Mouse (Mus musculus) neural tube, embryonic 12.5 days (tissue): ENCODE data around the gene Gpr37l1. TPM values are rescaled to one million over a fixed set of nuclear protein-coding genes. Genes with fewer than 3 reads are reported as not detected.
A peak's percentile ranks its signal among the peaks of the same experiment; 100 is the strongest.

Source experiments
- ATAC-seq: fragments of 200-750 bp; cut with Nextera tagmentation; 2 replicates; pipeline ENCODE4 v1.8.0; 2017; ENCODE audit warnings: low read depth, mild to moderate bottlenecking, moderate TSS enrichment, moderate library complexity; ENCODE audit not compliant: low FRiP score
- H3K27ac ChIP-seq: fragments of 300-500 bp; sonication (generic); 2 replicates; pipeline ENCODE4 v1.5.1; 2016
- H3K27me3 ChIP-seq: fragments of 300-500 bp; sonication (generic); replicated peaks from 2 replicates; pipeline ENCODE4 v1.6.1; 2016; ENCODE audit warnings: mild to moderate bottlenecking
- H3K36me3 ChIP-seq: fragments of 300-500 bp; sonication (generic); 2 replicates; pipeline ENCODE4 v1.6.1; 2016; ENCODE audit warnings: mild to moderate bottlenecking
- H3K4me1 ChIP-seq: fragments of 300-500 bp; sonication (generic); 2 replicates; pipeline ENCODE4 v1.6.1; 2016
- H3K4me2 ChIP-seq: fragments of 300-500 bp; sonication (generic); replicated peaks from 2 replicates; pipeline ENCODE4 v1.6.1; 2016; ENCODE audit warnings: mild to moderate bottlenecking
- H3K4me3 ChIP-seq: fragments of 300-500 bp; sonication (generic); 2 replicates; pipeline ENCODE4 v1.5.1; 2016
- H3K9ac ChIP-seq: fragments of 300-500 bp; sonication (generic); 2 replicates; pipeline ENCODE4 v1.6.1; 2016; ENCODE audit warnings: mild to moderate bottlenecking
- H3K9me3 ChIP-seq: fragments of 300-500 bp; sonication (generic); 2 replicates; pipeline ENCODE4 v1.6.1; 2016; ENCODE audit warnings: mild to moderate bottlenecking
- WGBS: fragments of 180-500 bp; shearing (Covaris S2); methylation state at CpG from one replicate; pipeline ENCODE4 v1.1.7; 2016; 5-methylcytosine and 5-hydroxymethylcytosine counted together
- polyA plus RNA-seq: library from polyadenylated mRNA; unstranded; fragments of >200 nt; fragmentation: Nextera tagmentation; extraction: Ambion mirVana; gene quantifications from 2 replicates; pipeline ENCODE4 v1.2.1, GENCODE M21; 2016

The Gpr37l1 gene
- polyA plus RNA-seq, 1 experiment from 2014 or later = 0.16 TPM

GRCm38 (mm10) chr1:135177724-135178123 is 10.2 kb upstream of the Gpr37l1 start:
- no peak overlapping the region for H3K4me2 ChIP-seq
- H3K36me3 ChIP-seq = no peaks in the 10 kb centered on the region
- no peak overlapping the region for H3K4me3 ChIP-seq
- no peak overlapping the region for H3K27ac ChIP-seq
- H3K27me3 ChIP-seq = no peaks in the 10 kb centered on the region
- no peaks in the 10 kb centered on the region for H3K9me3 ChIP-seq
- WGBS = 94% methylated on average over 3 of the region's 3 CpGs
- H3K4me1 ChIP-seq = no peaks in the 10 kb centered on the region
- ATAC-seq = no peak
- no peak overlapping the region for H3K9ac ChIP-seq

- H3K4me2 ChIP-seq = no peak overlapping the region
- 82% methylated on average over 3 of the region's 3 CpGs for WGBS
- H3K4me1 ChIP-seq = no peaks in the 10 kb centered on the region
- no peaks in the 10 kb centered on the region for H3K36me3 ChIP-seq
- no peak overlapping the region for H3K9ac ChIP-seq
- H3K27ac ChIP-seq = no peak overlapping the region
- no peak overlapping the region for H3K4me3 ChIP-seq
- no peaks in the 10 kb centered on the region for H3K27me3 ChIP-seq
- ATAC-seq = no peak
- no peaks in the 10 kb centered on the region for H3K9me3 ChIP-seq
Observed at GRCm38 (mm10) chr1:135175176-135175575, 7.7 kb upstream of the Gpr37l1 start.

GRCm38 (mm10) chr1:135173311-135173710 is 5.8 kb upstream of the Gpr37l1 start:
- 96% methylated on average over 6 of the region's 6 CpGs for WGBS
- H3K4me3 ChIP-seq = no peak overlapping the region

DNA sequence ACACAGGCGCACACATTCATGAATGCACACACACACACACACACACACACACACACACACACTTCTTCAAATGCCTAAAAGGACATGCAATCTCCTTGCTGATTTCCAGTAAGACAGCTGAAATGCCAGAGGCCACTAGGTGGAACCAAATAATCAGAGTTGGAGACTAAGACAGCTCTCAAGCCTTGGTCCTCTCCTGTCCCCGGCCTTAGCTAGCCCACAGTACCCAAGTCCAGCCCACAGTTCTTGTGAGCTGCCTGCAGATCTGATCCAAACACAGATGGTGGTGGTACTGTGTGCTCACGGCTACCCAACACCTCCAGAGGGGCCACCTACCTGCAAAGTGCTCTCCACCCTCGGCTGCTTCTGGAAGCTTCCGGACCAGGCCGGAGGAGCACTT is 4.5 kb upstream of the Gpr37l1 start:
- H3K9me3 ChIP-seq = no peaks in the 10 kb centered on the region
- H3K27me3 ChIP-seq = no peaks in the 10 kb centered on the region
- H3K4me2 ChIP-seq = no peak overlapping the region
- H3K36me3 ChIP-seq = no peaks in the 10 kb centered on the region
- whole genome bisulfite sequencing = 56% methylated on average over 6 of the region's 6 CpGs
- H3K4me3 ChIP-seq = no peak overlapping the region
- no peaks in the 10 kb centered on the region for H3K4me1 ChIP-seq
- no peak overlapping the region for H3K27ac ChIP-seq
- peak; percentile 41; the same call in 1 of the 2 replicates for ATAC-seq
- H3K9ac ChIP-seq = no peak overlapping the region

More at GRCm38 (mm10) chr1:135173311-135173710, 5.8 kb upstream of the Gpr37l1 start:
- ATAC-seq = no peak
- no peaks in the 10 kb centered on the region for H3K9me3 ChIP-seq
- H3K9ac ChIP-seq = no peak overlapping the region
- no peaks in the 10 kb centered on the region for H3K27me3 ChIP-seq
- no peaks in the 10 kb centered on the region for H3K4me1 ChIP-seq
- no peak overlapping the region for H3K27ac ChIP-seq
- H3K4me2 ChIP-seq = no peak overlapping the region
- no peaks in the 10 kb centered on the region for H3K36me3 ChIP-seq

DNA sequence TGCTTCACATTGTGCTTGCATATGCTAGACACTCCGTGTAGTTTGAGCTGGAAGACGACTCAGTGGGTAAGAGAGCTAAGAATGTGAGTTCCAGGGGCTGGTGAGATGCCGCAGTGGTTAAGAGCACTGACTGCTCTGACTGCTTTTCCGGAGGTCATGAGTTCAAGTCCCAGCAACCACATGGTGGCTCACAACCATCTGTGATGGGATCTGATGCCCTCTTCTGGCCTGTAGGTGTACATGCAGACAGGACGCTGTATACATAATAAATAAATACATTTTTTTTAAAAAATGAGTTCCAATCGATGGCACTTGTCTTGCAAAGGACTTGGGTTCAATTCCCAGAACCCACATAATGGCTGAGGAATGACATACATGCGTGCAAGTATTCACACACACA is 3.7 kb upstream of the Gpr37l1 start:
- no peaks in the 10 kb centered on the region for H3K9me3 ChIP-seq
- H3K27me3 ChIP-seq = no peaks in the 10 kb centered on the region
- H3K27ac ChIP-seq = no peak overlapping the region
- no peaks in the 10 kb centered on the region for H3K36me3 ChIP-seq
- H3K4me2 ChIP-seq = no peak overlapping the region
- H3K4me3 ChIP-seq = no peak overlapping the region
- no peak overlapping the region for H3K9ac ChIP-seq
- no peaks in the 10 kb centered on the region for H3K4me1 ChIP-seq
- WGBS = 87% methylated on average over 7 of the region's 7 CpGs
- no peak for ATAC-seq

DNA sequence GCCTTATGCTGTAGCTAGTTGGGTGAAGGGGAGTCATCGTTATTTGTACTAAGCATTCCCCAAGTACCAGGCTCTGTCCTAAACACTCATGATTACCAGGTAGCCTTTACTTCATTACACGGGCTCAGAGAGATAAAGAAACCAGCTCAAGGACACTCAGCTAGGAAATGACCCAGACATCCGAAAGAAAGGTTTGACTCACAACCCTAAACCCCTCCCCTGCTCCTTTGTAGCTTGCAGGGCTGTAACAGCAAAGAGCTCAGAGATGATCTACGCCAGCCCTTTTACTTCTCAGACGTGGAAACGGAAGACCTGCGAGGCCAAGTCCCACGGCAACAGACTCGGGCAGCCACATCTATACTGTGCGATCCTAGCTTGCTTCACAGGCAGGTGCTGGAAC is 2.8 kb upstream of the Gpr37l1 start:
- no peak for ATAC-seq
- H3K27me3 ChIP-seq = no peaks in the 10 kb centered on the region
- no peaks in the 10 kb centered on the region for H3K36me3 ChIP-seq
- no peak overlapping the region for H3K4me2 ChIP-seq
- WGBS = 73% methylated on average over 10 of the region's 10 CpGs
- no peak overlapping the region for H3K27ac ChIP-seq
- H3K9ac ChIP-seq = no peak overlapping the region
- H3K4me1 ChIP-seq = no peaks in the 10 kb centered on the region
- no peaks in the 10 kb centered on the region for H3K9me3 ChIP-seq
- H3K4me3 ChIP-seq = no peak overlapping the region

- H3K4me3 ChIP-seq = no peak overlapping the region
- no peak for ATAC-seq
- H3K36me3 ChIP-seq = no peaks in the 10 kb centered on the region
- no peak overlapping the region for H3K27ac ChIP-seq
- no peak overlapping the region for H3K4me2 ChIP-seq
- H3K27me3 ChIP-seq = no peaks in the 10 kb centered on the region
- H3K9ac ChIP-seq = no peak overlapping the region
- H3K4me1 ChIP-seq = no peaks in the 10 kb centered on the region
- no peaks in the 10 kb centered on the region for H3K9me3 ChIP-seq
- WGBS = 74% methylated on average over 12 of the region's 12 CpGs
Observed at GRCm38 (mm10) chr1:135169556-135170224, 2.2 kb upstream of the Gpr37l1 start.

DNA sequence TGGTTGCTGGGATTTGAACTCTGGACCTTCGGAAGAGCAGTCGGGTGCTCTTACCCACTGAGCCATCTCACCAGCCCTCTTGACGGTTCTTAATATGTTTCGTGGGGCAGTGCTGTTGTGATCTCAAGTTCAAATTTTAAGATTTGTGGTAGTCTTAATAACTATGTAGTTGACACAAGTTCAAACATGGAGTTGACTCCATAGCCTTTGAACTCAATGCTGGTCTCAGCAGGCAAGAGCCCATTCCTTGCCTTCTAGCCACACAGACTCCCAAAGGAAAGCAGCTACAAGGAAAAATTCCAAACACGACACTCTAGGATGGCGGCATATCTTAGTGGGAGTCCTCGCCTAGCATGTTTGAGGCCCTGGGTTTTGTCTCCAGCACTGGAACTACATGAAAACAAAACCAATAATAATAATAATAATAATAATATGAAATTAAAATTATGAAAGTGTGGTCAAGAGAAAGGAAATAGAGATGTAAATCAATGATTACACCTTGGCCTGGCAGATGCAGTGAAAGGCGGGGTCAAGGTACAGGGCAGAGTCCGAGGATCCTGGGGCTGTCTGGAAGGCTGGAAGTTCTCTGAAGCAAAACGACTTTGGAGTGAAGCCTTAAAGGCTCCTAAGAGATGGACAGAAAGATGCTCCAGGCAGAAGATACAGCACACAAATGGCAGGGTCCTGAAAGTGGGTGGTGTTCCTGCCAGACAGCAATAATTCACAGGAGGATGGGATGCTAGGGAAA is 1.1 kb upstream of the Gpr37l1 start:
- ATAC-seq = no peak
- no peaks in the 10 kb centered on the region for H3K9me3 ChIP-seq
- H3K9ac ChIP-seq = no peak overlapping the region
- no peaks in the 10 kb centered on the region for H3K4me1 ChIP-seq
- no peaks in the 10 kb centered on the region for H3K27me3 ChIP-seq
- 88% methylated on average over 10 of the region's 10 CpGs for WGBS
- no peaks in the 10 kb centered on the region for H3K36me3 ChIP-seq
- no peak overlapping the region for H3K27ac ChIP-seq
- no peak overlapping the region for H3K4me2 ChIP-seq
- no peak overlapping the region for H3K4me3 ChIP-seq

- Histone ChIP-seq H3K9me3 (no peaks in the 10 kb centered on the region), H3K36me3 (no peaks in the 10 kb centered on the region), H3K9ac (no peak overlapping the region), H3K4me2 (no peak overlapping the region), H3K27me3 (no peaks in the 10 kb centered on the region), H3K4me1 (peaks cover 10% of the 10 kb centered on the region; the same call in 1 of the 2 replicates), H3K27ac (no peak overlapping the region), H3K4me3 (no peak overlapping the region)
- WGBS = 62% methylated on average over 6 of the region's 6 CpGs
- ATAC-seq = no peak
Observed at GRCm38 (mm10) chr1:135162720-135163119, 4.8 kb downstream of the Gpr37l1 start.

GRCm38 (mm10) chr1:135160411-135161050 is 7.0 kb downstream of the Gpr37l1 start:
- Histone ChIP-seq H3K9ac (no peak overlapping the region), H3K27ac (no peak overlapping the region), H3K9me3 (no peaks in the 10 kb centered on the region), H3K4me3 (no peak overlapping the region), H3K4me2 (no peak overlapping the region), H3K36me3 (peaks cover 17% of the 10 kb centered on the region), H3K4me1 (peaks cover 10% of the 10 kb centered on the region; the same call in 1 of the 2 replicates), H3K27me3 (no peaks in the 10 kb centered on the region)
- 85% methylated on average over 13 of the region's 13 CpGs for WGBS
- no peak for ATAC-seq

DNA sequence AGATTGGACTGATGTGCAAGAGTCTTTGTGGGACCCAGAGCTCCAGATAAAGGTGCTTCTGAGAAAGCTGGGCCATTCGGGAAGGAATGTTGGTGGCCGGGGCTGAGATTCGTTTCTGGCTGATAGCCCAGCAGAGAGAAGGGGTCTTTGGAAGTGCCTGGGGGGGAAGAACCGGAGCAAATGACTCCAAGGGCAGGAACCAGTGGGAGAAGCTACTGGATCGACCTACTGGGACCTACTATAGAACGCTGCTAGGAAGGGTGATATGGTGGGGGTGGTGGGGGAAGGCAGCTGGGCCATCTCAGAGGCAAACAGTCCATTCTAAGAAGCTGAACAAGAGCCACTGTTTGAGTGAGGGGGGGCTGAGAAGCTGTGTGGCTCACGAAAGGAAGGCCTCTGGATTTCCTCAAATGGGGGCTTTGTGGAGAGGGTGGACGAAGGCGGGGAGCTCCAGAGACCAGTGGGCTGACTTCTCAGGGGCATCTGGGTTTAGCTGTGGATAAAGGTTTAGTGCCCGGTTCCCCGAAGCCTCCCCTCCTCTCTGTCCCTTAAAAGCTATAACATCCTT is 7.8 kb downstream of the Gpr37l1 start:
- ATAC-seq = no peak; the same call in 1 of the 2 replicates
- no peak overlapping the region for H3K9ac ChIP-seq
- H3K9me3 ChIP-seq = no peaks in the 10 kb centered on the region
- H3K27me3 ChIP-seq = no peaks in the 10 kb centered on the region
- peaks cover 18% of the 10 kb centered on the region for H3K4me1 ChIP-seq
- H3K4me2 ChIP-seq = 0 out of 2 replicates have a peak overlapping the region, but pooled peaks have one; percentile 5
- 75% methylated on average over 11 of the region's 11 CpGs for WGBS
- peaks cover 26% of the 10 kb centered on the region for H3K36me3 ChIP-seq
- no peak overlapping the region for H3K27ac ChIP-seq
- H3K4me3 ChIP-seq = no peak overlapping the region

GRCm38 (mm10) chr1:135159074-135159473 is 8.4 kb downstream of the Gpr37l1 start:
- ATAC-seq = peak; percentile 46
- no peak overlapping the region for H3K9ac ChIP-seq
- peaks cover 28% of the 10 kb centered on the region for H3K36me3 ChIP-seq
- no peak overlapping the region for H3K4me3 ChIP-seq
- H3K4me1 ChIP-seq = peaks cover 22% of the 10 kb centered on the region
- WGBS = 45% methylated on average over 7 of the region's 7 CpGs
- H3K27ac ChIP-seq = no peak overlapping the region
- no peaks in the 10 kb centered on the region for H3K9me3 ChIP-seq
- H3K4me2 ChIP-seq = 0 out of 2 replicates have a peak overlapping the region, but pooled peaks have one; percentile 5
- H3K27me3 ChIP-seq = no peaks in the 10 kb centered on the region
